In genomic region chr13:23564482-23564881, GRCm38 (mm10) we compare ENCODE assay signal across 13 mouse cellular contexts. TPM values are rescaled to one million over a fixed set of nuclear protein-coding genes. Genes with fewer than 3 reads are reported as not detected.
DNase-seq lines count a peak whose midpoint lies in the region; ATAC-seq and TF ChIP-seq lines count a peak whose summit lies in the region.
"Had no signal": no experiment of that assay in that cellular context is flagged by ENCODE, and none has a peak within 500 bp of the region (broad histone marks: within the 10 kb centered on the region; RNA-seq: fewer than 3 reads in every experiment).

No protein-coding gene starts in this region.

- 87% methylated on average over 2 of the region's 2 CpGs for WGBS in heart, embryonic 10.5 days
- WGBS in lung, postnatal 0 days = 61% methylated on average over 2 of the region's 2 CpGs
- WGBS in lung, adult 2 months = 74% methylated on average over 2 of the region's 2 CpGs
- 86% methylated on average over 2 of the region's 2 CpGs for WGBS in hindbrain, embryonic 14.5 days
- WGBS in midbrain, embryonic 16.5 days = 93% methylated on average over 2 of the region's 2 CpGs

- no peak for DNase-seq in heart, embryonic 10.5 days (ENCODE audit: low spot score)
- DNase-seq in heart, adult 11 months = no peak
- peak; percentile 4 for DNase-seq in lung, postnatal 0 days (ENCODE audit: low spot score)
- DNase-seq in lung, adult 2 months = no peak
- DNase-seq in hindbrain, embryonic 14.5 days (ENCODE audit: low spot score) = no peak
- no peak for DNase-seq in right cerebral cortex, postnatal 14 days
- DNase-seq in cerebellum, adult 11 months = no peak
- DNase-seq: cerebellum, adult 2 months; heart, postnatal 10 days; thymus, postnatal 14 days had no signal

- H3K27ac ChIP-seq in heart, embryonic 10.5 days = peak overlapping the region; percentile 95
- no peak overlapping the region for H3K27ac ChIP-seq in lung, postnatal 0 days (ENCODE audit: low read length)
- peak overlapping the region; percentile 96; the same call in 1 of the 2 replicates for H3K27ac ChIP-seq in hindbrain, embryonic 14.5 days
- H3K27ac ChIP-seq in midbrain, embryonic 16.5 days (ENCODE audit: low read length) = peak overlapping the region; percentile 98; the same call in 1 of the 2 replicates

- no peak for ATAC-seq in lung, postnatal 0 days
- ATAC-seq in hindbrain, embryonic 14.5 days (ENCODE audit: low FRiP score) = no peak
- no peak for ATAC-seq in midbrain, embryonic 16.5 days
- ATAC-seq: intestine, embryonic 16.5 days had no signal

- H3K9ac ChIP-seq in lung, postnatal 0 days (replicated peaks; ENCODE audit: low read depth) = no peak overlapping the region
- no peak overlapping the region for H3K9ac ChIP-seq in hindbrain, embryonic 14.5 days
- H3K9ac ChIP-seq in midbrain, embryonic 16.5 days (ENCODE audit: low read depth, low read length) = no peak overlapping the region

- no peaks in the 10 kb centered on the region for H3K4me1 ChIP-seq in heart, embryonic 10.5 days
- no peaks in the 10 kb centered on the region for H3K4me1 ChIP-seq in lung, postnatal 0 days (ENCODE audit: insufficient read depth, low read depth, low read length)
- H3K4me1 ChIP-seq in lung, adult 2 months (ENCODE audit: control insufficient read depth, insufficient read depth, low read length) = no peaks in the 10 kb centered on the region; the same call in 1 of the 2 replicates
- no peaks in the 10 kb centered on the region for H3K4me1 ChIP-seq in hindbrain, embryonic 14.5 days (replicated peaks; ENCODE audit: control insufficient read depth, insufficient read depth, low read length)
- no peaks in the 10 kb centered on the region for H3K4me1 ChIP-seq in midbrain, embryonic 16.5 days (ENCODE audit: control insufficient read depth, insufficient read depth, low read length)

- no peaks in the 10 kb centered on the region for H3K27me3 ChIP-seq in heart, embryonic 10.5 days (ENCODE audit: insufficient read depth, poor library complexity, severe bottlenecking)
- no peaks in the 10 kb centered on the region for H3K27me3 ChIP-seq in lung, postnatal 0 days (replicated peaks; ENCODE audit: insufficient read depth, low read length)
- H3K27me3 ChIP-seq in hindbrain, embryonic 14.5 days (ENCODE audit: control insufficient read depth, insufficient read depth, low read length) = no peaks in the 10 kb centered on the region
- H3K27me3 ChIP-seq in midbrain, embryonic 16.5 days (ENCODE audit: control insufficient read depth, insufficient read depth, low read depth, low read length) = no peaks in the 10 kb centered on the region

- H3K9me3 ChIP-seq in heart, embryonic 10.5 days = no peaks in the 10 kb centered on the region
- no peaks in the 10 kb centered on the region for H3K9me3 ChIP-seq in lung, postnatal 0 days (ENCODE audit: low read length)
- no peaks in the 10 kb centered on the region for H3K9me3 ChIP-seq in hindbrain, embryonic 14.5 days (ENCODE audit: control insufficient read depth, low read length)
- no peaks in the 10 kb centered on the region for H3K9me3 ChIP-seq in midbrain, embryonic 16.5 days (replicated peaks; ENCODE audit: control insufficient read depth, low read length, poor library complexity, severe bottlenecking)

- H3K4me2 ChIP-seq in lung, postnatal 0 days (replicated peaks; ENCODE audit: low read depth, low read length) = no peak overlapping the region
- H3K4me2 ChIP-seq in hindbrain, embryonic 14.5 days (replicated peaks) = no peak overlapping the region
- H3K4me2 ChIP-seq in midbrain, embryonic 16.5 days (ENCODE audit: low read length) = no peak overlapping the region

- no peak for TF ChIP-seq POLR2A in lung, adult 2 months (IDR thresholded peaks at IDR 0.05; ENCODE audit: borderline replicate concordance, extremely low read depth, low read depth, low read length)

- no peak for TF ChIP-seq EP300 in lung, postnatal 0 days (IDR thresholded peaks at IDR 0.05)

- H3K36me3 ChIP-seq in heart, embryonic 10.5 days = no peaks in the 10 kb centered on the region
- no peaks in the 10 kb centered on the region for H3K36me3 ChIP-seq in lung, postnatal 0 days (ENCODE audit: insufficient read depth, low read length)
- no peaks in the 10 kb centered on the region for H3K36me3 ChIP-seq in hindbrain, embryonic 14.5 days (replicated peaks; ENCODE audit: control insufficient read depth, insufficient read depth)
- no peaks in the 10 kb centered on the region for H3K36me3 ChIP-seq in midbrain, embryonic 16.5 days (ENCODE audit: control insufficient read depth, insufficient read depth, low read length)

- no peak for TF ChIP-seq CTCF in lung, postnatal 0 days (IDR thresholded peaks at IDR 0.05)
- no peak for TF ChIP-seq CTCF in lung, adult 2 months (IDR thresholded peaks at IDR 0.05; ENCODE audit: insufficient read depth, low read length)

- H3K4me3 ChIP-seq in heart, embryonic 10.5 days = no peak overlapping the region
- H3K4me3 ChIP-seq in lung, postnatal 0 days (ENCODE audit: low read depth, low read length) = no peak overlapping the region
- no peak overlapping the region for H3K4me3 ChIP-seq in lung, adult 2 months (replicated peaks; ENCODE audit: extremely low read depth, low read depth, low read length)
- no peak overlapping the region for H3K4me3 ChIP-seq in hindbrain, embryonic 14.5 days (replicated peaks; ENCODE audit: low read length)
- H3K4me3 ChIP-seq in midbrain, embryonic 16.5 days (ENCODE audit: low read depth, low read length) = no peak overlapping the region
- H3K4me3 ChIP-seq: left cerebral cortex, adult 2 months had no signal

RNA-seq across cellular contexts. Expression of gene Hist1h3e, which starts 2.3 kb away (rescaled TPM):
- 3.0 and 3.5 TPM in 2 replicates for polyA plus RNA-seq in heart, embryonic 10.5 days (2016; fragmentation: Nextera tagmentation; extraction: Ambion mirVana)
- polyA plus RNA-seq in lung, postnatal 0 days (2015; fragmentation: Nextera tagmentation; extraction: Ambion mirVana) = 1.6 and 1.7 TPM in 2 replicates
- polyA plus RNA-seq in lung, adult 2 months (2012; rRNA removed) = 8.4 and 9.2 TPM in 2 replicates
- polyA plus RNA-seq in hindbrain, embryonic 14.5 days (2014; fragmentation: Nextera tagmentation; extraction: Ambion mirVana) = 1.5 and 3.1 TPM in 2 replicates
- 1.0 and 1.4 TPM in 2 replicates for polyA plus RNA-seq in midbrain, embryonic 16.5 days (2015; fragmentation: Nextera tagmentation; extraction: Ambion mirVana)

RNA-seq across cellular contexts. Expression of gene Hist1h2ae, which starts 6.5 kb away (rescaled TPM):
- polyA plus RNA-seq in heart, embryonic 10.5 days (2016; fragmentation: Nextera tagmentation; extraction: Ambion mirVana) = 39.9 and 49.4 TPM in 2 replicates
- polyA plus RNA-seq in lung, postnatal 0 days (2015; fragmentation: Nextera tagmentation; extraction: Ambion mirVana) = 7.1 and 7.9 TPM in 2 replicates
- 1.8 and 2.3 TPM in 2 replicates for polyA plus RNA-seq in lung, adult 2 months (2012; rRNA removed)
- polyA plus RNA-seq in hindbrain, embryonic 14.5 days (2014; fragmentation: Nextera tagmentation; extraction: Ambion mirVana) = 21.8 and 22.5 TPM in 2 replicates
- polyA plus RNA-seq in midbrain, embryonic 16.5 days (2015; fragmentation: Nextera tagmentation; extraction: Ambion mirVana) = 7.7 and 11.6 TPM in 2 replicates

RNA-seq across cellular contexts. Expression of gene Hist1h2bg, which starts 6.7 kb away (rescaled TPM):
- polyA plus RNA-seq in heart, embryonic 10.5 days (2016; fragmentation: Nextera tagmentation; extraction: Ambion mirVana) = 2.8 and 4.8 TPM in 2 replicates
- polyA plus RNA-seq in lung, postnatal 0 days (2015; fragmentation: Nextera tagmentation; extraction: Ambion mirVana) = 1.3 and 1.9 TPM in 2 replicates
- 9.8 and 22.7 TPM in 2 replicates for polyA plus RNA-seq in lung, adult 2 months (2012; rRNA removed)
- polyA plus RNA-seq in hindbrain, embryonic 14.5 days (2014; fragmentation: Nextera tagmentation; extraction: Ambion mirVana) = 0.94 and 2.3 TPM in 2 replicates
- 0.36 and 0.86 TPM in 2 replicates for polyA plus RNA-seq in midbrain, embryonic 16.5 days (2015; fragmentation: Nextera tagmentation; extraction: Ambion mirVana)

RNA-seq across cellular contexts. Expression of gene Hist1h2bf, which starts 9.5 kb away (rescaled TPM):
- polyA plus RNA-seq in heart, embryonic 10.5 days (2016; fragmentation: Nextera tagmentation; extraction: Ambion mirVana) = 1.1 and 1.8 TPM in 2 replicates
- polyA plus RNA-seq in lung, postnatal 0 days (2015; fragmentation: Nextera tagmentation; extraction: Ambion mirVana) = 0.48 and 0.87 TPM in 2 replicates
- 2.7 and 3.4 TPM in 2 replicates for polyA plus RNA-seq in lung, adult 2 months (2012; rRNA removed)
- polyA plus RNA-seq in hindbrain, embryonic 14.5 days (2014; fragmentation: Nextera tagmentation; extraction: Ambion mirVana) = 0.91 and 1.8 TPM in 2 replicates
- polyA plus RNA-seq in midbrain, embryonic 16.5 days (2015; fragmentation: Nextera tagmentation; extraction: Ambion mirVana) = not detected in 2 replicates

RNA-seq across cellular contexts. Expression of gene Hist1h2ad, which starts 9.7 kb away (rescaled TPM):
- polyA plus RNA-seq in heart, embryonic 10.5 days (2016; fragmentation: Nextera tagmentation; extraction: Ambion mirVana) = 0.54 and 1.1 TPM in 2 replicates
- 0.49 and 0.57 TPM in 2 replicates for polyA plus RNA-seq in lung, postnatal 0 days (2015; fragmentation: Nextera tagmentation; extraction: Ambion mirVana)
- polyA plus RNA-seq in lung, adult 2 months (2012; rRNA removed) = 1.2 and 2.0 TPM in 2 replicates
- 0.77 TPM in 1 of 2 replicates, not detected in the other for polyA plus RNA-seq in hindbrain, embryonic 14.5 days (2014; fragmentation: Nextera tagmentation; extraction: Ambion mirVana)
- polyA plus RNA-seq in midbrain, embryonic 16.5 days (2015; fragmentation: Nextera tagmentation; extraction: Ambion mirVana) = not detected in 2 replicates
